Comparison of ENCODE assay signal across 22 mouse cellular contexts in genomic region chr8:70949847-70950246, GRCm38 (mm10). TPM values are rescaled to one million over a fixed set of nuclear protein-coding genes. Genes with fewer than 3 reads are reported as not detected.
DNase-seq lines count a peak whose midpoint lies in the region; ATAC-seq and TF ChIP-seq lines count a peak whose summit lies in the region.
"Had no signal": no experiment of that assay in that cellular context is flagged by ENCODE, and none has a peak within 500 bp of the region (broad histone marks: within the 10 kb centered on the region; RNA-seq: fewer than 3 reads in every experiment).

No protein-coding gene starts in this region.

- H3K27me3 ChIP-seq in kidney, adult 2 months (replicated peaks; ENCODE audit: control insufficient read depth, insufficient read depth, low read length): no peaks in the 10 kb centered on the region; the same call in 1 of the 2 replicates
- 0 out of 2 replicates have a peak, but pooled peaks cover 5% of the 10 kb centered on the region for H3K27me3 ChIP-seq in kidney, embryonic 15.5 days
- H3K27me3 ChIP-seq in ES-Bruce4 (ENCODE audit: control insufficient read depth, insufficient read depth, low read length, poor library complexity, severe bottlenecking): no peaks in the 10 kb centered on the region

- H3K4me3 ChIP-seq in kidney, adult 2 months (ENCODE audit: insufficient read depth, low read depth, low read length): no peak overlapping the region
- no peak overlapping the region for H3K4me3 ChIP-seq in kidney, embryonic 15.5 days (replicated peaks)
- H3K4me3 ChIP-seq in ES-Bruce4 (ENCODE audit: low read depth, low read length): no peak overlapping the region
- H3K4me3 ChIP-seq: embryonic facial prominence, embryonic 10.5 days; erythroblast, embryonic 14.5 days; midbrain, embryonic 10.5 days had no signal

- no peaks in the 10 kb centered on the region for H3K9me3 ChIP-seq in kidney, embryonic 15.5 days (replicated peaks)
- H3K9me3 ChIP-seq in ES-Bruce4 (replicated peaks; ENCODE audit: control insufficient read depth, insufficient read depth, low read length, poor library complexity, severe bottlenecking): no peaks in the 10 kb centered on the region
- H3K9me3 ChIP-seq: embryonic facial prominence, embryonic 10.5 days; G1E; midbrain, embryonic 10.5 days had no signal

- 65% methylated on average over 1 of the region's 1 CpGs for WGBS in kidney, adult 2 months
- WGBS in kidney, embryonic 15.5 days: 67% methylated on average over 1 of the region's 1 CpGs

- H3K36me3 ChIP-seq in kidney, adult 2 months (ENCODE audit: control insufficient read depth, insufficient read depth, low read length): no peaks in the 10 kb centered on the region
- no peaks in the 10 kb centered on the region for H3K36me3 ChIP-seq in kidney, embryonic 15.5 days
- H3K36me3 ChIP-seq in ES-Bruce4 (ENCODE audit: control insufficient read depth, insufficient read depth, low read length, poor library complexity, severe bottlenecking): no peaks in the 10 kb centered on the region
- H3K36me3 ChIP-seq: embryonic facial prominence, embryonic 10.5 days; G1E; midbrain, embryonic 10.5 days had no signal

- TF ChIP-seq EP300 in ES-Bruce4 (IDR thresholded peaks at IDR 0.05; ENCODE audit: insufficient read depth, low read depth, low read length): no peak

- no peak overlapping the region for H3K9ac ChIP-seq in kidney, embryonic 15.5 days
- no peak overlapping the region for H3K9ac ChIP-seq in ES-Bruce4 (ENCODE audit: low read depth, poor library complexity, severe bottlenecking)

- no peak for TF ChIP-seq POLR2A in kidney, adult 2 months (IDR thresholded peaks at IDR 0.05; ENCODE audit: low read depth, low read length)
- TF ChIP-seq POLR2A in ES-Bruce4 (IDR thresholded peaks at IDR 0.05; ENCODE audit: insufficient read depth, low read length): no peak

- ATAC-seq in kidney, embryonic 15.5 days (replicated peaks; ENCODE audit: low FRiP score): no peak
- ATAC-seq: forebrain, embryonic 16.5 days; hindbrain, postnatal 0 days had no signal

- H3K4me2 ChIP-seq in kidney, embryonic 15.5 days: no peak overlapping the region
- H3K4me2 ChIP-seq: heart, embryonic 11.5 days had no signal

- DNase-seq in kidney, adult 2 months: no peak
- peak; percentile 31 for DNase-seq in lung, postnatal 36 days
- DNase-seq in lung, adult 18-20 months: no peak
- DNase-seq in induced T-regulatory cell, adult 2 months (ENCODE audit: low read depth): peak; percentile 31
- no peak for DNase-seq in embryo, embryonic 9.5 days (ENCODE audit: extremely low spot score)
- no peak for DNase-seq in adrenal gland, postnatal 4 days (ENCODE audit: low spot score in 2 of 2)
- DNase-seq: adrenal gland, postnatal 14 days; cerebellum, postnatal 10 days; heart, postnatal 4 days; kidney, postnatal 10 days; right cerebral cortex, postnatal 4 days; thymus, postnatal 14 days had no signal

- 0 out of 2 replicates have a peak, but pooled peaks have one; percentile 23 for TF ChIP-seq CTCF in kidney, adult 2 months (conservative IDR thresholded peaks at IDR 0.05; ENCODE audit: insufficient read depth, insufficient read length, low read depth, low read length)
- TF ChIP-seq CTCF in ES-Bruce4 (IDR thresholded peaks at IDR 0.05; ENCODE audit: low read depth, low read length): peak; percentile 7

- H3K4me1 ChIP-seq in kidney, adult 2 months (ENCODE audit: control insufficient read depth, insufficient read depth, low read length): no peaks in the 10 kb centered on the region
- H3K4me1 ChIP-seq in kidney, embryonic 15.5 days: no peaks in the 10 kb centered on the region
- no peaks in the 10 kb centered on the region for H3K4me1 ChIP-seq in ES-Bruce4 (ENCODE audit: control insufficient read depth, insufficient read depth, low read length)
- H3K4me1 ChIP-seq: embryonic facial prominence, embryonic 10.5 days; midbrain, embryonic 10.5 days had no signal

- H3K27ac ChIP-seq in kidney, adult 2 months (ENCODE audit: insufficient read depth, low read depth, low read length): no peak overlapping the region
- H3K27ac ChIP-seq in kidney, embryonic 15.5 days: no peak overlapping the region
- H3K27ac ChIP-seq in ES-Bruce4 (ENCODE audit: insufficient read depth, low read length): no peak overlapping the region
- H3K27ac ChIP-seq: embryonic facial prominence, embryonic 10.5 days; hindbrain, postnatal 0 days; midbrain, embryonic 10.5 days had no signal

RNA-seq across cellular contexts. Expression of gene Map1s, which starts 44.1 kb away (rescaled TPM):
- 18.4 and 24.4 TPM in 2 replicates for polyA plus RNA-seq in kidney, adult 2 months (2012; rRNA removed)
- 49.7 and 58.9 TPM in 2 replicates for polyA plus RNA-seq in kidney, embryonic 15.5 days (2015; fragmentation: Nextera tagmentation; extraction: Ambion mirVana)
- polyA plus RNA-seq in ES-Bruce4 (2011; ENCODE audit: insufficient read depth, insufficient read length, low read depth, missing spikeins): 32.8 and 37.3 TPM in 2 replicates
- total RNA-seq in adrenal gland, postnatal 4 days (2021): 10 to 100 TPM; 45.4 to 48.9 TPM

RNA-seq across cellular contexts. Expression of gene Rpl18a, which starts 52.6 kb away (rescaled TPM):
- 3,589 and 3,709 TPM in 2 replicates for polyA plus RNA-seq in kidney, adult 2 months (2012; rRNA removed)
- 4,326 and 4,329 TPM in 2 replicates for polyA plus RNA-seq in kidney, embryonic 15.5 days (2015; fragmentation: Nextera tagmentation; extraction: Ambion mirVana)
- polyA plus RNA-seq in ES-Bruce4 (2011; ENCODE audit: insufficient read depth, insufficient read length, low read depth, missing spikeins): 2,473 and 2,707 TPM in 2 replicates
- 1,000 to 10,000 TPM; 1,999 to 2,049 TPM for total RNA-seq in adrenal gland, postnatal 4 days (2021)

RNA-seq across cellular contexts. Expression of gene Slc5a5, which starts 57.3 kb away (rescaled TPM):
- 0.19 and 0.31 TPM in 2 replicates for polyA plus RNA-seq in kidney, adult 2 months (2012; rRNA removed)
- polyA plus RNA-seq in kidney, embryonic 15.5 days (2015; fragmentation: Nextera tagmentation; extraction: Ambion mirVana): 0.06 and 0.25 TPM in 2 replicates
- polyA plus RNA-seq in ES-Bruce4 (2011; ENCODE audit: insufficient read depth, insufficient read length, low read depth, missing spikeins): 13.3 TPM in 2 replicates
- under 1 TPM; 0.14 to 0.17 TPM for total RNA-seq in adrenal gland, postnatal 4 days (2021)
- total RNA-seq: adrenal gland, postnatal 14 days; G1E; gastrocnemius, adult 8-10 months had no signal

Comparison
In these comparisons a context has a peak if more than half of its experiments do, and no peak if none do; other contexts are left out.
1. DNase-seq: peak in lung, postnatal 36 days (single experiment) and induced T-regulatory cell, adult 2 months (single experiment); none in kidney, adult 2 months (single experiment), lung, adult 18-20 months (0 of 2), embryo, embryonic 9.5 days (single experiment) and adrenal gland, postnatal 4 days (0 of 2).
2. RNA of gene Slc5a5, which starts 57.3 kb away (polyA plus RNA-seq): 13.3 TPM in ES-Bruce4; 0.06 to 0.25 TPM in kidney, embryonic 15.5 days and 0.19 to 0.31 TPM in kidney, adult 2 months; every median in the first group is over 10 times any median in the second.